Mouse (Mus musculus) G1E-ER4 (cell line): ENCODE results near the gene Tas2r143. TPM values are rescaled to one million over a fixed set of nuclear protein-coding genes. Genes with fewer than 3 reads are reported as not detected.

ENCODE experiments used
- GATA1 ChIP-seq: IDR thresholded peaks from one replicate; pipeline ENCODE4 v1.8.0; 2012; ENCODE audit warnings: low read length, inconsistent platforms
- polyA plus RNA-seq: library from polyadenylated mRNA; stranded (reverse); fragments of >175 nt; gene quantifications from 2 replicates; pipeline ENCODE4 v1.2.3, GENCODE M21; 2012

Tas2r143 gene
- polyA plus RNA-seq = not detected in 2 replicates

- no peak for TF ChIP-seq GATA1
Measured at GRCm38 (mm10) chr6:42399938-42400337, at the start of gene Tas2r143. TSS of gene Tas2r143 (plus strand) at chr6:42400238.

- TF ChIP-seq GATA1 = no peak
Measured at GRCm38 (mm10) chr6:42350968-42351775, 48.9 kb upstream of the Tas2r143 start.

GRCm38 (mm10) chr6:42351776-42352485, 48.1 kb upstream of the Tas2r143 start:
- no peak for TF ChIP-seq GATA1

DNA sequence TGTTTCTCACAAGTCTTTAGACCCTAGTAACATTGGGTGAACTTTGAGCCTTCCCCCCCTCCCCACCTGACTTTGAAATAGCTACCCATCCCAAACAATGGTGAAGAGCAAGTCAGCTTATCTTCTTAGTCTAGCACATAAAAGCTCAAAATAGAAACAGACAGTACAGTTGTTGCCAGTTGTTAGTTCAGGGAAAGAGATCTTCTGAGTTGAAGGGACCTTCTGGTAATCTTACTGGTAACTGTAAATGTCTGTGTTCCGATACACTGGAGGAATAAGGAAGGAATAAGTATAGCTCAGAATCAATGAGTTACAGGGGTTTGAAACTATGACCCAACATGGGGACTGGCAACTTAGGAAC, 47.6 kb upstream of the Tas2r143 start:
- TF ChIP-seq GATA1 = no peak

DNA sequence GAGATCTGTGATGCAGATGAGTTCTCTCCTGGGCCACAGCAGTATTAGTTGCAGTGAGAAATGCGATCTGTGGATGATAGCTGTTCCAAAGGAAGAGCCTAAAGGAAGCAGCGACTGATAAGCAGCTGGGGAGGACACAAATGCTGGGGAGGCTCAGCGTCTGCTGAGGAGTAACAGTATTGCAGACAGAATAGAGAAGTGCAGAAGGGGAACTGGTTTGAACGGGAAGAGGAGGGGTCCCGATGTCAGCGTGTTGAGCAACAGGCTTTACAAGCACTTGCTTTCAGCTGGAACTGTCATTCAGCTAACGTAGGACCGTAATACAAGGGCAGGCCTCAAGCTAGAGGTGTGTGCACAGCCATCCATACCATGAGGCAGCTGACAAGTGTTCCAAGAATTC, 46.9 kb upstream of the Tas2r143 start:
- peak; percentile 43 for TF ChIP-seq GATA1

DNA sequence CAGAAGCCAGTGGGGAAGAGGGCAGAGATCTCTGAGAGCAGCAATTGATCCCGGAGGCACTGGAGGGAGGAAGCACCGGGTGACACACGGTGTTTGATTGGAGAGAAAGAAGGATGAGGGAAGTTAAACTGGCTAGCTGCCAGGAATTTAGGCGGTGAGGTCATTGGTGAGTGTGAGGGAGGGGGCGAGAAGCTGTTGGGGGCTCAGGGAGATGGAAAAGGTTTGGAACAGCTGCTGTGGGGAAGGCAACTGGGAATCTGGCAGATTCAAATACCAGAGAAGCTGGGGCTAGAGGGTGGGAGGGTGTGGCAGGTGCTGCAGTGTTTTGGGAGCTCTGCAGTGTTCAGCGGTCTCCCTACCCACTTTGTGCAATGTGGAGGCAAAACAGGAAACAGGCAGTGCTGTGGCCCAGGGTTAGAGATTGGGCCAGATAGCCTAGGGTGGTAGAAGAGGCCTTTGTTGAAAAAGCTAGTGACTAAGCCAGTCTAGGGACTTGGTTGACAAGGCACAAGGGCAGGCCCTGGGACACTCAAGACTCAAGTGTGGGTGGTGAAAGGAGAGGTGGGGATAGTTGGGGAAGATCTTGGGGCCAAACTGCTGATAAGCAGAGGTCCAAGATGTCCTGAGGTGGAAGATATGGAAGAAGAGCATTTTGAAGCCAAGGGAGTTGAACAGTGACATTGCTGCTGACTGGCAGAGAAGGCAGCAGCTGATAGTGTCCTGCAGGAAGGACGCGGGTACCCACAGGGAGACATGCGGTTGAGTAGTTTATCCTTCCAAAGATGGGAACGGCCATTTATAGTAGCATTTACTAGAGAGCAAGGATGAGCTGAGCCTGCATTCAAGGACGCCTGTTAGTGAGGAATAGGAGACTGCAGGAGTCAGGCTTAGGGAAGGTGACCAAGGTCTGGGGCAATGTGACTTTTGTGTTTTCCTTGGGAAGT, 45.7 kb upstream of the Tas2r143 start:
- TF ChIP-seq GATA1 = no peak

- TF ChIP-seq GATA1 = no peak
Measured at GRCm38 (mm10) chr6:42355366-42355765, 44.7 kb upstream of the Tas2r143 start.

DNA sequence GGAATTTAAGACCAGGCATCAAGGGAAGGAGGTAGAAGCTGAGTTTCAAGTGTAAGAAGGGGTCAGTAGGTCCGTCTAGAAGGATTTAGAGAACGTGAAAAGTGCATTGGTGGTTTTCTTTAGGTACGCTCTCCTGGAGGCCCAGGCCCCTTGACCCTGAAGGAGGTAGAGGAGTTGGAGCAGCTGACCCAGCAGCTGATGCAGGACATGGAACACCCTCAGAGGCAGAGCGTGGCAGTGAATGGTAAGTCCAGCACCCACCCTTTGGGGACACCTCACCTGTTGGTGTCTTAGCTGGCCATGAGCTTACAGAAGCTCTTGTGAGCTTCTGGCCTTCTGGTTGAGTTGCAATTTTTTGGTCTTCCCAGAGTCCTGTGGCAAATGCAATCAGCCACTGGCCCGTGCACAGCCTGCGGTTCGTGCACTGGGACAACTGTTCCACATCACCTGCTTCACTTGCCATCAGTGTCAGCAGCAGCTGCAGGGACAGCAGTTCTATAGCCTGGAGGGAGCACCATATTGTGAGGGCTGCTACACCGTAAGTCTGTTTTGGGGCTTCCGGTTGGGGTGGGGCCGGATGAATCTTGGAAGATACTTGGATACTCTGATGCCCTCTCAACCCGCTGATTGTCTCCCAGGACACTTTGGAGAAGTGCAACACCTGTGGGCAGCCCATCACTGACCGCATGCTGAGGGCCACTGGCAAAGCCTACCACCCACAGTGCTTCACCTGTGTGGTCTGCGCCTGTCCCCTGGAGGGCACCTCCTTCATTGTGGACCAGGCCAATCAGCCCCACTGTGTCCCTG, 44.0 kb upstream of the Tas2r143 start:
- no peak for TF ChIP-seq GATA1

- TF ChIP-seq GATA1 = no peak
Measured at GRCm38 (mm10) chr6:42356913-42357312, 43.1 kb upstream of the Tas2r143 start.

DNA sequence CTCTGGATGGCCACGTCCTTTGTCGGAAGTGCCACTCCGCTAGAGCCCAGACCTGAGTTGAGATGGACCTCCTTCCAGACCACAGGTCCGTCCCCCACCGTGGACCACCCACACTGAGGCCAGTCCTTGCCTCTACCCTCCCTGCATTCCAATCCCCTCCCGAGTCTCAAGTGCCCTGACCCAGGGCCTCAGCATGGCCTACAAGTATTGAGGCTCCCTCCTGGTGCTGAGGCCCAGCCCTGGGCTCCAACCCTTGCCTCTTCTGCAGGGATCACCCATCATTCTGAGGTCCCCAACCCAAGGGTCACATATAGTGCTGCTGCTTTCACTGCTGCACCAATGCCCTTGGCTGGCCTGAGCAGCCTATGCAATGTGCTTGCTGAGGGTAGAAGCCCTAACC, 42.1 kb upstream of the Tas2r143 start:
- no peak for TF ChIP-seq GATA1

- no peak for TF ChIP-seq GATA1
Measured at GRCm38 (mm10) chr6:42358901-42359300, 41.1 kb upstream of the Tas2r143 start.

DNA sequence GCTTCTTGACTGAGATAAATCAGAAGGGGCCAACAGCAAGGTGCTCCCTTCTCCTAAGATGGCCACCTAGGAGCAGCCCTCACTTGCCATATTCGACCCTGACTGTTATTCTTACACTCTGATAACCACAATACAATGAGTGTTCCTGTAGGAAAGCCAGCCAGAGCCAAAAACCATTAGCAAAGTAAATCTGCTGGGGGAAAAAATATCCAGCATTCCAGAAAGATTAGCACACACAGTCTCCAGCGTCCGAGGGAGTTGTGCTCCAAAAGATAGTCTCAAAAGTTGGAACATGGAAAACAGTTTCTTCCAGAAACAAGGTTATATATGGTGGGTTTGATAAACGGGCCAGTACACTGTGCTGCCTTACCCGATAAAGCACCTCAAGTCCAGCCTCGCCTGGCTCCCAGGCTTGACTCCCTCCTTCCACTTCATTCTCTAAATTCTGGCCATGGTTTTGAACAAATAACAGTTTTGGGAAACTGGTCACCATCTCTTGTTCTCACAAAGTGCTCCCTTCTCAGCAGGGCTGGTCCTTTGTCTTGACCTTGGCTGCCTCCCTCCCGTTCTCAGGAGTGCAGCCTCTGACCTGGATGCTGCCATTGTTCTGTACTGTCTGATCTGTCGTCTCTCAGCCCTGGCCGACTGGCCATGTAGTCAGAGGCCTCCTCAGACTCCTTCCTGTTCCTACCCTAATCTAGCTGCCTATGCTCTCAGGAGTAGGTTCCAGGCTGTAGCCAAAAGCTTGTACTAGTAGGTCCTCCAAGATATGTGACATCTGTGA, 40.5 kb upstream of the Tas2r143 start:
- no peak for TF ChIP-seq GATA1

GRCm38 (mm10) chr6:42360231-42360840, 39.7 kb upstream of the Tas2r143 start:
- TF ChIP-seq GATA1 = no peak
